Mouse (Mus musculus) MEL (cell line): ENCODE data around the gene Slc28a3.

Experiments
- MEF2A ChIP-seq: IDR thresholded peaks from 2 replicates; pipeline ENCODE4 v1.6.1; 2014; ENCODE audit warnings: low read depth, mild to moderate bottlenecking, inconsistent platforms, low read length, improper control_type of control experiment; ENCODE audit not compliant: poor library complexity, insufficient replicate concordance, severe bottlenecking; ENCODE audit errors: extremely low read depth
- MXI1 ChIP-seq: IDR thresholded peaks from 2 replicates; pipeline ENCODE4 v1.6.1; 2011; ENCODE audit warnings: mild to moderate bottlenecking, low read depth, low read length, improper control_type of control experiment
- POLR2A ChIP-seq, 2 experiments: IDR thresholded peaks; 2 replicates each; pipeline ENCODE4 v1.6.1; 2011 to 2012; ENCODE audit warnings: low read length in 2 of 2, mild to moderate bottlenecking in 2 of 2, control low read depth in 1 of 2, improper control_type of control experiment in 1 of 2, low read depth in 1 of 2, moderate library complexity in 1 of 2; ENCODE audit not compliant: control insufficient read depth in 1 of 2, insufficient read depth in 1 of 2, poor library complexity in 1 of 2
- TCF12 ChIP-seq: IDR thresholded peaks from 2 replicates; pipeline ENCODE4 v1.6.1; 2014; ENCODE audit warnings: low read depth, mild to moderate bottlenecking, inconsistent platforms, low read length, improper control_type of control experiment, moderate library complexity
- ZKSCAN1 ChIP-seq: IDR thresholded peaks from 2 replicates; pipeline ENCODE4 v1.6.1; 2012; ENCODE audit warnings: low read depth, mild to moderate bottlenecking, inconsistent platforms, low read length, improper control_type of control experiment, moderate library complexity

DNA sequence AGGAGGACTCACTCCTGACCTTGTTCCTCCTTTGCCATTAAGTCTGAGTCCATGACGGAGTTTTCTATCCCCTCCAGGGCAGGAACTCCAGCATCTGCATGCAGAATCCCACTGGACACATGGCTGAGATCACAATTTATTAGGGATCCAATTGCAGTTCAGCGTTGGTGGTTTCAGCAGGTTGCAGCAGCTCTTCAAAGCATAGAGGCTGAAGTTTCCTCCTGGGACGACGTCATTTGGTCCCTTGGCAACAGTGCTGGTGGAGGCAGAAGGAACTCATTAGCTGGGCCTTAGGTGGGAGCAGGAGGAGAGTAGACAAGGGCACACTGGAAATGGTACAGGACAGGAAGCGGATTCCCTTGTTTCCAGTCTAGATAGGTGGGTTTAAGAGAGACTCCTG is 55.1 kb downstream of the Slc28a3 start:
- TF ChIP-seq ZKSCAN1, result no peak
- TF ChIP-seq TCF12, result no peak
- no peak for TF ChIP-seq MXI1
- no peak for TF ChIP-seq POLR2A (IDR thresholded peaks at IDR 0.05; ENCODE audit: control insufficient read depth in 1 of 2, insufficient read depth in 1 of 2, low read depth in 1 of 2, low read length in 2 of 2, poor library complexity in 1 of 2)
- TF ChIP-seq MEF2A, result no peak
